Mouse (Mus musculus) left cerebral cortex, postnatal 4 days (tissue): ENCODE data around the gene Tle6. TPM values are rescaled to one million over a fixed set of nuclear protein-coding genes. Genes with fewer than 3 reads are reported as not detected.

Experiments used
- DNase-seq: peaks from one replicate; pipeline ENCODE4 v3.0.0-alpha.2; 2022
- intact Hi-C: fragments of 180-260 bp; cut with DNase I; formaldehyde crosslinking; loops from one replicate; pipeline ENCODE4 v1.15.1; 2025
- total RNA-seq, 2 experiments: library from RNA; stranded (reverse); gene quantifications; 2 replicates each; pipeline ENCODE4 v1.2.3; 2021

Tle6 gene
- total RNA-seq, 2 experiments from 2014 or later, result 2.2 to 3.2 TPM

- intact Hi-C loops, result no loop called here
- peak; percentile 100 for DNase-seq
Observed at GRCm38 (mm10) chr10:81545161-81545747, 55.6 kb downstream of the Tle6 start, which contains the start of gene Gna11. Gene Gna11, minus strand, starts transcription at chr10:81545190.

- no peak for DNase-seq
- intact Hi-C loops, result loop anchor here (5.0 kb wide), 1 partner anchor 42 kb away; the partner anchor contains the start of gene S1pr4
Observed at GRCm38 (mm10) chr10:81544296-81545160, 56.3 kb downstream of the Tle6 start.

- no peak for DNase-seq
Observed at GRCm38 (mm10) chr10:81543633-81544032, 57.2 kb downstream of the Tle6 start.

GRCm38 (mm10) chr10:81542727-81543460 is 58.0 kb downstream of the Tle6 start:
- no peak for DNase-seq
- intact Hi-C loops, result loop anchor here (5.0 kb wide), 1 partner anchor 41 kb away; the partner anchor contains the start of gene S1pr4

More at GRCm38 (mm10) chr10:81543633-81544032, 57.2 kb downstream of the Tle6 start:
- intact Hi-C loops, result loop anchor here (5.0 kb wide), 1 partner anchor 41 kb away; the partner anchor contains the start of gene S1pr4

GRCm38 (mm10) chr10:81541803-81542202 is 59.1 kb downstream of the Tle6 start:
- intact Hi-C loops, result loop anchor here (5.0 kb wide), 1 partner anchor 40 kb away; the partner anchor contains the start of gene S1pr4
- DNase-seq, result no peak

- intact Hi-C loops, result loop anchor here (5.0 kb wide), 1 partner anchor 39 kb away; the partner anchor contains the start of gene S1pr4
- DNase-seq, result no peak
Observed at GRCm38 (mm10) chr10:81541363-81541762, 59.5 kb downstream of the Tle6 start.

Other genes with a start within 250 kb of the Tle6 start
- 10 to 100 TPM; 29.6 to 29.7 TPM for gene Mfsd12, start 243.6 kb downstream of the Tle6 start, total RNA-seq
- gene 4930404N11Rik, start 235.3 kb downstream of the Tle6 start, total RNA-seq, result 1 to 10 TPM; 1.3 to 1.4 TPM
- gene Fzr1, start 222.6 kb downstream of the Tle6 start, total RNA-seq, result 100 to 1,000 TPM; 109 to 112 TPM
- 10 to 100 TPM; 58.8 to 61.5 TPM for gene Dohh, start 216.6 kb downstream of the Tle6 start, total RNA-seq
- 1 to 10 TPM; 3.7 to 4.4 TPM for gene Gm48551, start 216.6 kb downstream of the Tle6 start, total RNA-seq
- 1 to 10 TPM; 2.7 to 5.9 TPM for gene Gm48552, start 212.1 kb downstream of the Tle6 start, total RNA-seq
- 1 to 10 TPM; 1.5 to 2.3 TPM for gene Smim24, start 208.0 kb downstream of the Tle6 start, total RNA-seq
- gene Nfic, start 145.4 kb downstream of the Tle6 start, total RNA-seq, result 10 to 100 TPM; 29.5 to 31.1 TPM
- 100 to 1,000 TPM; 303 to 316 TPM for gene Celf5, start 118.4 kb downstream of the Tle6 start, total RNA-seq
- 100 to 1,000 TPM; 104 to 105 TPM for gene Ncln, start 104.7 kb downstream of the Tle6 start, total RNA-seq
- under 1 TPM; 0.14 to 0.66 TPM for gene S1pr4, start 100.9 kb downstream of the Tle6 start, total RNA-seq
- 1 to 10 TPM; 1.1 to 1.6 TPM for gene Gna15, start 76.8 kb downstream of the Tle6 start, total RNA-seq
- gene Gna11, start 55.9 kb downstream of the Tle6 start, total RNA-seq, result 100 to 1,000 TPM; 116 to 117 TPM
- 100 to 1,000 TPM; 474 to 479 TPM for gene Aes, start 41.6 kb downstream of the Tle6 start, total RNA-seq
- 10 to 100 TPM; 34.0 to 44.5 TPM for gene Tle2, start 26.5 kb downstream of the Tle6 start, total RNA-seq
- 1 to 10 TPM; 2.5 to 2.7 TPM for gene BC025920, start 5.2 kb upstream of the Tle6 start, total RNA-seq
- 10 to 100 TPM; 37.4 to 38.1 TPM for gene Sirt6, start 26.7 kb upstream of the Tle6 start, total RNA-seq
- 10 to 100 TPM; 37.9 to 44.6 TPM for gene Ankrd24, start 27.5 kb upstream of the Tle6 start, total RNA-seq
- gene Gm10778, start 48.0 kb upstream of the Tle6 start, total RNA-seq, result 1 to 10 TPM; 5.4 to 5.5 TPM
- gene Zfp433, start 103.8 kb upstream of the Tle6 start, total RNA-seq, result 10 to 100 TPM; 10.5 to 13.1 TPM
- gene Gm3055, start 170.1 kb upstream of the Tle6 start, total RNA-seq, result 10 to 100 TPM in 1 of 2 experiments, 1 to 10 TPM in 1; 9.3 to 11.1 TPM
- gene Gm4767, start 211.1 kb upstream of the Tle6 start, total RNA-seq, result 1 to 10 TPM; 2.8 to 3.0 TPM